Comparison of ENCODE assay signal across 14 mouse cellular contexts in genomic region chr13:23433801-23434200, GRCm38 (mm10). TPM values are rescaled to one million over a fixed set of nuclear protein-coding genes. Genes with fewer than 3 reads are reported as not detected.
A peak's percentile ranks its signal among the peaks of the same experiment; 100 is the strongest.
DNase-seq lines count a peak whose midpoint lies in the region; ATAC-seq and TF ChIP-seq lines count a peak whose summit lies in the region.
"Had no signal": no experiment of that assay in that cellular context is flagged by ENCODE, and none has a peak within 500 bp of the region (broad histone marks: within the 10 kb centered on the region; RNA-seq: fewer than 3 reads in every experiment).

No protein-coding gene starts in this region.

- no peaks in the 10 kb centered on the region for H3K36me3 ChIP-seq in heart, embryonic 16.5 days (ENCODE audit: control insufficient read depth, insufficient read depth)
- no peaks in the 10 kb centered on the region for H3K36me3 ChIP-seq in midbrain, embryonic 10.5 days
- H3K36me3 ChIP-seq in midbrain, embryonic 13.5 days = no peaks in the 10 kb centered on the region
- no peaks in the 10 kb centered on the region for H3K36me3 ChIP-seq in forebrain, embryonic 15.5 days
- H3K36me3 ChIP-seq in midbrain, postnatal 0 days (ENCODE audit: insufficient read depth, low read length) = no peaks in the 10 kb centered on the region

- no peak overlapping the region for H3K27ac ChIP-seq in heart, embryonic 16.5 days (ENCODE audit: low read length)
- no peak overlapping the region for H3K27ac ChIP-seq in midbrain, embryonic 10.5 days (replicated peaks)
- no peak overlapping the region for H3K27ac ChIP-seq in midbrain, embryonic 13.5 days
- no peak overlapping the region for H3K27ac ChIP-seq in forebrain, embryonic 15.5 days (replicated peaks)
- no peak overlapping the region for H3K27ac ChIP-seq in midbrain, postnatal 0 days (ENCODE audit: low read depth, low read length)

- ATAC-seq in heart, embryonic 16.5 days (replicated peaks; ENCODE audit: extremely low read depth, insufficient read depth, low FRiP score) = no peak
- no peak for ATAC-seq in midbrain, embryonic 13.5 days
- ATAC-seq in forebrain, embryonic 15.5 days (replicated peaks) = no peak
- ATAC-seq in midbrain, postnatal 0 days (ENCODE audit: low FRiP score) = no peak
- ATAC-seq in frontal cortex, adult (ENCODE audit: low TSS enrichment) = no peak

- H3K4me2 ChIP-seq in heart, embryonic 16.5 days (ENCODE audit: low read depth, low read length) = peak overlapping the region; percentile 22; the same call in 1 of the 2 replicates
- H3K4me2 ChIP-seq in midbrain, embryonic 13.5 days (replicated peaks) = no peak overlapping the region
- H3K4me2 ChIP-seq in forebrain, embryonic 15.5 days (replicated peaks) = 0 out of 2 replicates have a peak overlapping the region, but pooled peaks have one; percentile 61
- peak overlapping the region; percentile 75 for H3K4me2 ChIP-seq in midbrain, postnatal 0 days (ENCODE audit: low read depth, low read length, poor library complexity, severe bottlenecking)

- H3K4me3 ChIP-seq in heart, embryonic 16.5 days (ENCODE audit: low read length) = no peak overlapping the region
- peak overlapping the region; percentile 66 for H3K4me3 ChIP-seq in midbrain, embryonic 10.5 days
- H3K4me3 ChIP-seq in midbrain, embryonic 13.5 days (replicated peaks) = no peak overlapping the region
- no peak overlapping the region for H3K4me3 ChIP-seq in forebrain, embryonic 15.5 days
- no peak overlapping the region for H3K4me3 ChIP-seq in midbrain, postnatal 0 days (ENCODE audit: low read depth, low read length)

- no peak for DNase-seq in heart, adult 9 months (ENCODE audit: low spot score in 2 of 2)
- no peak for DNase-seq in midbrain, embryonic 10.5 days (ENCODE audit: low spot score)
- no peak for DNase-seq in midbrain, postnatal 0 days (ENCODE audit: low spot score)
- no peak for DNase-seq in ovary, postnatal 10 days (ENCODE audit: low spot score)
- DNase-seq: lung, postnatal 4 days; thymus, postnatal 14 days had no signal

- H3K9me3 ChIP-seq in heart, embryonic 16.5 days (replicated peaks; ENCODE audit: control insufficient read depth, low read length) = no peaks in the 10 kb centered on the region
- no peaks in the 10 kb centered on the region for H3K9me3 ChIP-seq in midbrain, embryonic 10.5 days (replicated peaks)
- H3K9me3 ChIP-seq in midbrain, embryonic 13.5 days = no peaks in the 10 kb centered on the region
- H3K9me3 ChIP-seq in forebrain, embryonic 15.5 days = no peaks in the 10 kb centered on the region
- H3K9me3 ChIP-seq in midbrain, postnatal 0 days (ENCODE audit: low read length) = no peaks in the 10 kb centered on the region

- no peaks in the 10 kb centered on the region for H3K27me3 ChIP-seq in heart, embryonic 16.5 days (ENCODE audit: control insufficient read depth, insufficient read depth, low read length)
- H3K27me3 ChIP-seq in midbrain, embryonic 10.5 days (ENCODE audit: low read depth, poor library complexity, severe bottlenecking) = no peaks in the 10 kb centered on the region
- no peaks in the 10 kb centered on the region for H3K27me3 ChIP-seq in midbrain, embryonic 13.5 days
- H3K27me3 ChIP-seq in forebrain, embryonic 15.5 days = no peaks in the 10 kb centered on the region
- no peaks in the 10 kb centered on the region for H3K27me3 ChIP-seq in midbrain, postnatal 0 days (ENCODE audit: insufficient read depth, low read length)

- no peak for TF ChIP-seq CTCF in midbrain, postnatal 0 days (IDR thresholded peaks at IDR 0.05)

- H3K4me1 ChIP-seq in heart, embryonic 16.5 days (ENCODE audit: control insufficient read depth, insufficient read depth, low read length) = peaks cover 20% of the 10 kb centered on the region
- H3K4me1 ChIP-seq in midbrain, embryonic 10.5 days = peaks cover 43% of the 10 kb centered on the region
- peaks cover 31% of the 10 kb centered on the region for H3K4me1 ChIP-seq in midbrain, embryonic 13.5 days (replicated peaks)
- H3K4me1 ChIP-seq in forebrain, embryonic 15.5 days = peaks cover 56% of the 10 kb centered on the region
- no peaks in the 10 kb centered on the region for H3K4me1 ChIP-seq in midbrain, postnatal 0 days (ENCODE audit: insufficient read depth, low read length)

- 59% methylated on average over 5 of the region's 5 CpGs for WGBS in heart, embryonic 16.5 days
- 54% methylated on average over 5 of the region's 5 CpGs for WGBS in midbrain, embryonic 10.5 days
- WGBS in midbrain, embryonic 13.5 days = 53% methylated on average over 5 of the region's 5 CpGs
- 52% methylated on average over 5 of the region's 5 CpGs for WGBS in forebrain, embryonic 15.5 days
- WGBS in midbrain, postnatal 0 days = 52% methylated on average over 5 of the region's 5 CpGs

- H3K9ac ChIP-seq in heart, embryonic 16.5 days (ENCODE audit: low read length) = no peak overlapping the region
- H3K9ac ChIP-seq in midbrain, embryonic 13.5 days (replicated peaks) = no peak overlapping the region
- H3K9ac ChIP-seq in forebrain, embryonic 15.5 days (replicated peaks) = no peak overlapping the region
- no peak overlapping the region for H3K9ac ChIP-seq in midbrain, postnatal 0 days (replicated peaks; ENCODE audit: low read length, poor library complexity, severe bottlenecking)

RNA-seq across cellular contexts. Expression of gene Abt1, which starts 10.1 kb away (rescaled TPM):
- polyA plus RNA-seq in heart, embryonic 16.5 days (2015; fragmentation: Nextera tagmentation; extraction: Ambion mirVana) = 9.2 and 9.4 TPM in 2 replicates
- polyA plus RNA-seq in midbrain, embryonic 10.5 days (2016; fragmentation: Nextera tagmentation; extraction: Ambion mirVana) = 14.3 and 14.7 TPM in 2 replicates
- 10.8 TPM in 2 replicates for polyA plus RNA-seq in midbrain, embryonic 13.5 days (2015; fragmentation: Nextera tagmentation; extraction: Ambion mirVana)
- 13.0 and 13.2 TPM in 2 replicates for polyA plus RNA-seq in forebrain, embryonic 15.5 days (2015; fragmentation: Nextera tagmentation; extraction: Ambion mirVana)
- 4.9 and 7.3 TPM in 2 replicates for total RNA-seq in midbrain, postnatal 0 days (2014; rRNA removed)
- 5.2 and 6.0 TPM in 2 replicates for polyA plus RNA-seq in midbrain, postnatal 0 days (2015; fragmentation: Nextera tagmentation; extraction: Ambion mirVana)

RNA-seq across cellular contexts. Expression of gene Btn1a1, which starts 31.9 kb away (rescaled TPM):
- polyA plus RNA-seq in heart, embryonic 16.5 days (2015; fragmentation: Nextera tagmentation; extraction: Ambion mirVana) = 0.83 and 1.0 TPM in 2 replicates
- 0.04 and 0.06 TPM in 2 replicates for polyA plus RNA-seq in midbrain, embryonic 10.5 days (2016; fragmentation: Nextera tagmentation; extraction: Ambion mirVana)
- polyA plus RNA-seq in midbrain, embryonic 13.5 days (2015; fragmentation: Nextera tagmentation; extraction: Ambion mirVana) = 0.04 and 0.13 TPM in 2 replicates
- polyA plus RNA-seq in forebrain, embryonic 15.5 days (2015; fragmentation: Nextera tagmentation; extraction: Ambion mirVana) = 0.05 and 0.08 TPM in 2 replicates
- 0.05 TPM in 1 of 2 replicates, not detected in the other for total RNA-seq in midbrain, postnatal 0 days (2014; rRNA removed)
- polyA plus RNA-seq in midbrain, postnatal 0 days (2015; fragmentation: Nextera tagmentation; extraction: Ambion mirVana) = 0.04 and 0.07 TPM in 2 replicates
- total RNA-seq: layer of hippocampus, postnatal 14 days; neutrophil, adult 5-6 weeks had no signal

RNA-seq across cellular contexts. Expression of gene Btn2a2, which starts 54.9 kb away (rescaled TPM):
- polyA plus RNA-seq in heart, embryonic 16.5 days (2015; fragmentation: Nextera tagmentation; extraction: Ambion mirVana) = 0.29 and 0.34 TPM in 2 replicates
- polyA plus RNA-seq in midbrain, embryonic 10.5 days (2016; fragmentation: Nextera tagmentation; extraction: Ambion mirVana) = 0.26 and 0.38 TPM in 2 replicates
- polyA plus RNA-seq in midbrain, embryonic 13.5 days (2015; fragmentation: Nextera tagmentation; extraction: Ambion mirVana) = 0.13 TPM in 2 replicates
- 0.11 TPM in 1 of 2 replicates, not detected in the other for polyA plus RNA-seq in forebrain, embryonic 15.5 days (2015; fragmentation: Nextera tagmentation; extraction: Ambion mirVana)
- total RNA-seq in midbrain, postnatal 0 days (2014; rRNA removed) = 0.16 TPM in 1 of 2 replicates, not detected in the other
- not detected in 2 replicates for polyA plus RNA-seq in midbrain, postnatal 0 days (2015; fragmentation: Nextera tagmentation; extraction: Ambion mirVana)
- polyA plus RNA-seq: gonadal fat pad, adult 2 months; small intestine, adult 2 months had no signal
